Mouse (Mus musculus) MEL (cell line): ENCODE data around the gene Ssr2.

Experiments used
- CTCF ChIP-seq, 3 experiments: IDR thresholded peaks in 2 of 3; conservative IDR thresholded peaks in 1 of 3; 2 replicates each; pipeline ENCODE4 v1.5.1; 2011 to 2012; ENCODE audit warnings: low read length in 3 of 3, low read depth in 2 of 3, mild to moderate bottlenecking in 2 of 3, improper control_type of control experiment in 1 of 3, inconsistent platforms in 1 of 3, mixed read lengths in 1 of 3, moderate library complexity in 1 of 3; ENCODE audit not compliant: control insufficient read depth in 1 of 3, insufficient read depth in 1 of 3, poor library complexity in 1 of 3, severe bottlenecking in 1 of 3
- ELF1 ChIP-seq: IDR thresholded peaks from 2 replicates; pipeline ENCODE4 v1.6.1; 2014; ENCODE audit warnings: low read depth, mild to moderate bottlenecking, inconsistent platforms, low read length, improper control_type of control experiment, moderate library complexity
- EP300 ChIP-seq, 2 experiments: IDR thresholded peaks; 2 replicates each; pipeline ENCODE4 v1.6.1; 2011; ENCODE audit warnings: improper control_type of control experiment in 2 of 2, low read length in 2 of 2, low read depth in 1 of 2, mild to moderate bottlenecking in 1 of 2
- GABPA ChIP-seq: IDR thresholded peaks from 2 replicates; pipeline ENCODE4 v1.6.1; 2012; ENCODE audit warnings: low read depth, mild to moderate bottlenecking, inconsistent platforms, low read length, improper control_type of control experiment, moderate library complexity
- MAFK ChIP-seq: IDR thresholded peaks from 2 replicates; pipeline ENCODE4 v1.6.1; 2011; ENCODE audit warnings: low read depth, mild to moderate bottlenecking, low read length, improper control_type of control experiment, borderline replicate concordance
- NELFE ChIP-seq: IDR thresholded peaks from 2 replicates; pipeline ENCODE4 v1.6.1; 2011; ENCODE audit warnings: low read depth, low read length, improper control_type of control experiment
- POLR2A ChIP-seq, 2 experiments: IDR thresholded peaks; 2 replicates each; pipeline ENCODE4 v1.6.1; 2011 to 2012; ENCODE audit warnings: low read length in 2 of 2, mild to moderate bottlenecking in 2 of 2, control low read depth in 1 of 2, improper control_type of control experiment in 1 of 2, low read depth in 1 of 2, moderate library complexity in 1 of 2; ENCODE audit not compliant: control insufficient read depth in 1 of 2, insufficient read depth in 1 of 2, poor library complexity in 1 of 2
- POLR2AphosphoS2 ChIP-seq: IDR thresholded peaks from 2 replicates; pipeline ENCODE4 v1.6.1; 2011; ENCODE audit warnings: low read length, improper control_type of control experiment
- RCOR1 ChIP-seq: IDR thresholded peaks from 2 replicates; pipeline ENCODE4 v1.6.1; 2012; ENCODE audit warnings: low read depth, mild to moderate bottlenecking, inconsistent platforms, low read length, improper control_type of control experiment
- USF2 ChIP-seq, 2 experiments: IDR thresholded peaks; 2 replicates each; pipeline ENCODE4 v1.6.1; 2011 to 2012; ENCODE audit warnings: improper control_type of control experiment in 2 of 2, low read length in 2 of 2, borderline replicate concordance in 1 of 2, inconsistent platforms in 1 of 2, low read depth in 1 of 2, mild to moderate bottlenecking in 1 of 2; ENCODE audit not compliant: insufficient read depth in 1 of 2
- ZC3H11A ChIP-seq: IDR thresholded peaks from 2 replicates; pipeline ENCODE4 v1.6.1; 2012; ENCODE audit warnings: low read depth, mild to moderate bottlenecking, inconsistent platforms, low read length, improper control_type of control experiment
- ZMIZ1 ChIP-seq: IDR thresholded peaks from 2 replicates; pipeline ENCODE4 v1.6.1; 2012; ENCODE audit warnings: low read depth, mild to moderate bottlenecking, inconsistent platforms, low read length, improper control_type of control experiment, moderate library complexity
- ZNF384 ChIP-seq: IDR thresholded peaks from 2 replicates; pipeline ENCODE4 v1.6.1; 2012; ENCODE audit warnings: low read depth, mild to moderate bottlenecking, inconsistent platforms, low read length, improper control_type of control experiment

- TF ChIP-seq CTCF (IDR thresholded peaks at IDR 0.05 in 2 of 3, conservative IDR thresholded peaks at IDR 0.05 in 1 of 3; ENCODE audit: control insufficient read depth in 1 of 3, insufficient read depth in 1 of 3, low read depth in 2 of 3, low read length in 3 of 3, poor library complexity in 1 of 3, severe bottlenecking in 1 of 3), result no peak
- TF ChIP-seq ELF1, result no peak
- no peak for TF ChIP-seq EP300 (IDR thresholded peaks at IDR 0.05; ENCODE audit: low read depth in 1 of 2, low read length in 2 of 2)
- no peak for TF ChIP-seq USF2 (IDR thresholded peaks at IDR 0.05; ENCODE audit: borderline replicate concordance in 1 of 2, insufficient read depth in 1 of 2, low read depth in 1 of 2, low read length in 2 of 2)
- no peak for TF ChIP-seq MAFK
- no peak for TF ChIP-seq POLR2A (IDR thresholded peaks at IDR 0.05; ENCODE audit: control insufficient read depth in 1 of 2, insufficient read depth in 1 of 2, low read depth in 1 of 2, low read length in 2 of 2, poor library complexity in 1 of 2)
- TF ChIP-seq POLR2AphosphoS2, result no peak
- TF ChIP-seq RCOR1, result no peak
- no peak for TF ChIP-seq NELFE
- no peak for TF ChIP-seq ZMIZ1
- no peak for TF ChIP-seq GABPA
- no peak for TF ChIP-seq ZC3H11A
- no peak for TF ChIP-seq ZNF384
Observed at GRCm38 (mm10) chr3:88533706-88534105, 42.0 kb upstream of the Ssr2 start.
